Mouse (Mus musculus) liver, postnatal 0 days (tissue): ENCODE results near the gene She.

ENCODE experiments used
- CTCF ChIP-seq: sonication (generic); IDR thresholded peaks from 2 replicates; pipeline ENCODE4 v1.5.1; 2016; ENCODE audit warnings: antibody characterized with exemption, low read depth
- EP300 ChIP-seq: IDR thresholded peaks from 2 replicates; pipeline ENCODE4 v1.6.1; 2016; ENCODE audit warnings: antibody characterized with exemption, low read depth, mild to moderate bottlenecking

DNA sequence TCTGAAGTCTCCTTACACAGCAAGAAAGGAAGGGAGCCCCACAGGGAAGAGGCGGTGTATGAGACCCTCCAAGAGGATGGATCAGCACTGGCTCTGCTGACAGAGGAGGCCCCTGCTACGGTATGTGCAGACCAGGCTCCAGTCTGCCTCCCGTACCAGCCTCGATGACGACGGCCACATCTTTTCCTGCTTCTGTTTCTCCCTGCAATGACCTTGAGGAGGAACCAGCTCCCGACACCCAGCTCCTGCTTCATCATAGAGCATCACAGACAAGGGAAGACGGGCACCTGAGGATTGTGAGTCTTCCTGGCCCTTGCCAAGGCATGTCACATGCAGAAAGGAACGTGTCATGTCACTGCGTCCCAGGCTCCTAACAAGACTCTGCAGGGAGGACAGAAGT, 66.8 kb downstream of the She start:
- TF ChIP-seq CTCF (no peak), EP300 (no peak)
